Mouse (Mus musculus) layer of hippocampus, postnatal 14 days (tissue): ENCODE measurements around the gene Aco1. TPM values are rescaled to one million over a fixed set of nuclear protein-coding genes. Genes with fewer than 3 reads are reported as not detected.
"Not testable (repeated sequence)": the region's sequence is repeated elsewhere in the genome, so short reads cannot be mapped to it uniquely, and the experiment has no call there.

ENCODE experiments used
- DNase-seq, 2 experiments: peaks; one replicate each; pipeline ENCODE4 v3.0.0; 2021 to 2022; ENCODE audit warnings: low spot score in 2 of 2, mixed read lengths in 1 of 2
- long read RNA-seq, 2 experiments: library from polyadenylated mRNA; stranded (forward); transcript quantifications; one replicate each; pipeline ENCODE4 v2.0.0; 2021
- total RNA-seq, 2 experiments: library from RNA; stranded (reverse); gene quantifications; 2 replicates each; pipeline ENCODE4 v1.2.3; 2021

Aco1 gene
- 10 to 100 TPM; 37.1 to 44.8 TPM for total RNA-seq
- long read RNA-seq, experiment 1, transcript Aco1-201 (21 exons, 3,832 nt) = major isoform, 57 of 68 reads
- long read RNA-seq, experiment 1, partial matches to known transcripts = 5 of 68 reads
- long read RNA-seq, experiment 1, other reads (novel, unspliced or antisense) = 6 of 68 reads
- long read RNA-seq, experiment 2, transcript Aco1-201 (21 exons, 3,832 nt) = major isoform, 54 of 63 reads
- long read RNA-seq, experiment 2, partial matches to known transcripts = 4 of 63 reads
- long read RNA-seq, experiment 2, other reads (novel, unspliced or antisense) = 5 of 63 reads

DNA sequence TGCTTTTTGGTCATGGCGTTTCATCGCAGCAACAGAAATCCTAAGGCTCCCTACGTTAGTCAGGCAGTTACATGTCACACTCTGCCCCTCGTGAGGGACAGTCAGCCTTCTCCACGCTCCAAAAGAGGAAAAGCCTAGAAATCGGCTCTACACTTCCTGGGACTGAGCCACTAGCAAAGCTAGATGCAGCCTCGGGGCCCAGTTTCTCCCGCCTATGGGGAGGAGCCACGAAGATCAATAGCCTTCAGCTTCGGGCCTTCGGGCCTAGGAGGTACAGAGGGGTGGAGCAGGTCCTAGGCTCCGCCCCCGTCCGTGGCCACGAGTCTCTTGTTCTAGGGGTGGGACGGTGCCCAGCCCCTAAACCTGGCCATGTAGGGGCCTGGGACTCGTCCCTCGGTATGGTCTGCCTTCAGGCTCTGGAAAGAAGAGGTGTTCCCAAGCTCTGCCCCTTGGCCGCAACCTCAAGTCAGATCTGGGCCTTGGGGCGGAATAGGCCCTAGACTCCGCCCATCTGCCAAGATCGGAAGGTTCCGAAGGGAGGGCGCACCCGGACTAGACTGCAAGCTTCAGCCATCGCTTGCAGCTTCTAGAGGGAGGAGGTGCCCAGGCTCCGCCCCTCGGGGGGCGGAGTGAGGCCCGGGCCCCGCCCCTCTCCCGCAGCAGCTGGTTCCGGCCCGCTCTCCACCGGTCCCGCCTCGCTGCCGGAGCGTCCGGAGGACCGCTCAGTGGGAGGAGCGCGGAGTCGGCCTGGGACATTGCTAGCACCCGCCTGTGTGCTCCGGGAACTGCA lies at the start of gene Aco1:
Gene Aco1 (plus strand): TSS at position 339 of the 790 bp plus-strand sequence.
- DNase-seq = peak; percentile 97 to 98

DNA sequence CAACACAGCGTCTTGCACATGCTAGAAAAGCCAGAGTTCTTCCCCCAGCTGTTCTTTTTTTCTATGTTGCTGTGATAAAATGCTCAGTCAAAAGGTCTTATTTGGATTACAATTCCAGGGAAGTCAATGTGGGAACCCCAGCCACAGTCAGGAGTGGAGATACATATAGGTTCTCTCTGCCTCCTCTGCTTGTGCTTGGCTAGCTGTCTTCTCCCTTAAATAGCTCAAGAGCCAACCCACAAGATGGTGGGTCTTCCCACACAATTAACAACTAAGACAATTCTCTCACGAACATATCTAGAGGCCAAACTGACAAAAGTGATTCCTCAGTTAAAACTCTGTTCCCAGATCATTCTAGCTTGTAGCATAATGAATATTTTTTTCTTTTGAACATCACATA lies 47.9 kb upstream of the Aco1 start:
- DNase-seq = no peak

DNA sequence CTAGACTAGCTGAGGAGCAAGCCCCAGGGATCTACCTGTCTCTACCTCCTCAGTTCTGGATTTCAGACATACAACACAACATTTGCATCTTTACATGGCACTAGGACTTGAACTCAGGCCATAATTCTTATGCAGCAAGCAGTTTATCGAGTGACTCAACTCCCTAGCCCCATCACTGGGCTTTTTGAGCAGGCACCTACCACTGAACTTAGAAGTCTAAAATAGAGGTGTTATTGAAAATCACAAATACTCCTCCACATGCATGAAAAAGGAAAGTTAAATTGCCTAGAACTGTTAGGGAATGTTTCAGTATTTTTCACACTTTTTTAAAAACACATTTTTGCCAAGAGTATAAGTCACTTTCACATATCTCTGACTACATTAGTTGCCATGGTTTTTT lies 39.9 kb upstream of the Aco1 start:
- DNase-seq = no peak

DNA sequence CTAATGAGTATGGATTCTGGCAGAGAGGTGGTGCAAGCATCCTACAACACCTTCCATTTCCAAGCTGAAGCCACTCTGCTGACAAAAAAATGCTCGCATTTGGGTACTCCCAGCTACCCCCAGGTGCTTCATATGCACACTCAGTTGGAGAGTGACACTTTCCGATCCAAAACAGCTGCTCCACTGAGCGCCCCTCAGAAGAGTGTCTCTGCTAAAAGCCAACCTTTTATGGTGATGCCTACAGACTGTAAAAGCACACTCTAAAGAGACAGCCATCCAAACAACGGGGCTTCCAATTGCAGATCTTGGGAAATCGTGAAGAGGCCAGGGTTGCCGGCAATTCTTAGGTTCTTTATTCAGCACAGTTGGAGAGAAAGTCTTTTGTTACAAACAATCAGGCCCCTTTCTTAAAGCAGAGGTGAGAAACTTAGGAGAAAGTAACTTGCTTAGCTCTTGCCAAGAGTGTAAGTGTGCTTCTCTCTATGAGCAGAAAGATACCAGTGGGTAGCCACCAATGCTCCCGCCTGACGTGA lies 36.8 kb upstream of the Aco1 start:
- DNase-seq = no peak

DNA sequence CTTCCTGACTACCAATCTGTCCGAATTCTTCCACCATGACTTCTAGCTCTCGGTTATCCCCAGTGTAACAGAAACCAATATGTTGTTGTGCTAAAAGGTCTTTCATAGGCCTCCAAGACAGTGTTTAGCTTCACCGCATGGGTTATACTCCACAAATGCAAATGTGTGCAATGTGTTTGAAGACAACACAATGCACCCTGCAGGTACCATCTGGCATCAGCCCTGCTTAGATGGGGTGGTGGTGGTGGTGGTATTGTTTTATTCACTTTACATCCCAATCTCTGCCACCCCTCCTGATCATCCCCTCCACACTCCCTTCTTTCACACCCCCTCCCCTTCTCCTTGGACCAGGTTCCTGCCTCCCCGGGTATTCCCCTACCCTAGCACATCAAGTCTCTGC lies 34.9 kb upstream of the Aco1 start:
- DNase-seq = no peak

DNA sequence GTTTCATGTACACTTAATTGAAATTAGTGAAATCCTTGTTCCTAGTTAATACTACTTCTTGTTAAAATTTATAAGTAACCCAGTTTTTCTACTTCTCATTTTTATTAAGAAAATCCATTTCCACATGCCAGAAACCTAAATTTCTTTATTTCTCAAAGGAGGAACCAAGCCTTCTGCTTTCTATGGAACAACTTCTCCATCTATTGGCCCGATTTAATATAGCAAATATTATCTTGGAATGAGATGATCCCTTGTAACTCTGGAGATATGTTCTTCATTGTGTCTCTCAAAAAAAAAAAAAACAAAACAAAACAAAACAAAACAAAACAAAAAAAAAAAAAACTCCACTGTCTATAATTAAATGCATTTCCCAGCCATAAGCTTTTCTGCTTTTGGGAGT lies 29.7 kb upstream of the Aco1 start:
- peak in 1 of 2 experiments; percentile 28 for DNase-seq

DNA sequence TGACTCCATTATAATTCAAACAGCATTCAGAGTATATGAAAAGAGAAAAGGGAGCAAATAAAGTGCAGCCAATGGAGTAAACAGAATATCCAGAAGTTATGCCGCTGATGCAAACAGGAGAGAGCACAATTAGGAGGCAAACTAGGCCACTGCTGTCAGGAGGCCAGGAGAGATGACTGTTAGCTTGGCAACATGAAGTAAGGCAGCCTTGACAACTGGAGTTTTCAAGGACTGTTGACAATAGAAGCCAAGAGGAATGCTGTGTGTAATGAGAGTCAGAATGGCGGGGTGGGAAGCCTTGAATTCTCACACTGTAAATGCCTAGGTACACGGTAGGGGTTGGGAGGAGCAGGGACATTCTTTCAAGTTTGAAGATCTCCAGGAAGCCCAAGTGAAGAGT lies 21.7 kb upstream of the Aco1 start:
- peak in 1 of 2 experiments; percentile 15 for DNase-seq

DNA sequence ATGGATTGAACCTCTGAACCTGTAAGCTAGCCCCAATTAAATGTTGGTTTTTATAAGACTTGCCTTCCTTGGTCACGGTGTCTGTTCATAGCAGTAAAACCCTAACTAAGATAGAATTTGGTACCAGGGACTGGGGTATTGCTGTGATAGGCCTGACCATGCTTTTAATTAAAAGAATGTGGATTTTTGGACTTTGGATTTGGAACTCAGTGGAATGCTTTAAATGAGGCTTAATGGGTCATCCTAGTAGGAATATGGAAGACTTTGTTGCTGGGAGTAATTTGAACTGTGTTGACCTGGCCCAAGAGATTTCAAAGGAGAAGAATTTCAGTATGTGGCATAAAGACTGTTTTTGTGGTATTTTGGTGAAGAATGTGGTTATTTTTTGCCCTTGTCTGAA lies 20.6 kb upstream of the Aco1 start:
- DNase-seq = not testable (repeated sequence)

DNA sequence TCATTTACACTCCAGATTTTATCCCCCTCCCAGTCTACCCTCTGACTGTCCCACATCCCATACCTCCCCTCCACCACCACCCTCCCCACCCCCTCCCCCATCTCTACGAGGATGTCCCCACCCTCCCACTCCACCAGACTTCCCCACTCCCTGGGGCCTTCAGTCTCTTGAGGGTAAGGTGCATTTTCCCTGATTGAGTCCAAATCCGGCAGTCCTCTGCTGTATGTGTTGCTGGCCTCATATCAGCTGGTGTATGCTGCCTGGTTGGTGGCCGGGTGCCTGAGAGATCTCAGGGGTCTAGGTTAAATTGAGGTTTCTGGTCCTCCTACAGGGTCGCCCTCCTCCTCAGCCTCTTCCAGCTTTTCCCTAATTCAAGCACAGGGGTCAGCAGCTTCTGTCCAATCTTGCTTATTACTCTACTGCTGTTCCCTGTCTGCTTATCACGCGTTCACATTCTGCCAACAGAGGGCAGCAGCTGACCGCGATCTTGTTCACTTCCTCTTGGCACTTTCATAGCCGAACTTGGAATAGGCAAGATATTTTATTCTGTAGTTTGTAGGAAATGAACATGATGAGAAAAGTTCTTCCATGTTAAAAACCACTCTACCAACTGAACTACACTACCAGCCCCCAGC lies 8.3 kb upstream of the Aco1 start:
- peak; percentile 66 to 81 for DNase-seq

DNA sequence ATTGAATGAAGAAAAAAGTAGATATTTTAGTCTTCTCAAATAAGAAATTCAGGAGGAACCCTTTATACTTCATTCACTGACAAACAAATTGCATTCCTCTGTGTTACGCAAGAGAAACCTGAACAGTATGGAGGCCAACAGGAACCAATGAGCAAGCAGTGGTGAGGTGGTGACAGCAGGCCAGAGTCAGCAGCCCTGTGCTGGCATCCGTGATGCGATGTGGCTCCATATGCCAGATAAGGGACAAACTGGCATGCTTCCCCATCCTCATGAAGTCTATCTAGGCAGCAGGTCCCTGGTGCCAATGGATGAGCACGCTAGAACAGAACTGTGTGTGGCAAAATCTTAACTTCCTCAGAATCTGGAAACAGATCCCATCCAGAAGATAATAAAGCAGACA lies 6.4 kb upstream of the Aco1 start:
- DNase-seq = no peak

DNA sequence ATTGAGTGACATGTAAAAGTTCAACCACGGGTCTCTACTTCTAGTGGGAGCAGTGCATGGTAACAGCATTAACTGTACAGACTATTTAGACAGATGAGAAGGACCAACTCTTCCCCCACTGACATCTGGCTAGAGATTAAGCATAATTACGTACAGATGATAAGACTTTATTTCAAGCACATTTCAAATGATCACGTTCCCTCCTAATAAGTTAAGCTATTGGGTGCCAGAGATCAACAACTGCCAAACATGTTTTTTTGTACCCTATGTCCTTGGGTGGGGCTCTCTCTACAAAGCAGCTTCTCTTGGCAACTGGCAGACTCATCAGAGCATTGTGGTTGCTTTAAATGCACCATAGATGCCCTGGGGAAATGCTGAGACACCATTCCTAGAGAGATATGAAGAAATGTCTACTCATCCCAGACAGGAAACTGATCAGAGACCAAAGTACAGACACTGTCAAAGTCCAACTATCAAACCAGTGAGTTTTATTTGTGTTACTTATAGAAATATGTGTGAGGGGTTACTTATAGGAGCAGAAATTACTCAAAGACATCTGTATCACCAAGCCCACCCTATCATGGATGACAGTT lies 3.1 kb upstream of the Aco1 start:
- no peak for DNase-seq

DNA sequence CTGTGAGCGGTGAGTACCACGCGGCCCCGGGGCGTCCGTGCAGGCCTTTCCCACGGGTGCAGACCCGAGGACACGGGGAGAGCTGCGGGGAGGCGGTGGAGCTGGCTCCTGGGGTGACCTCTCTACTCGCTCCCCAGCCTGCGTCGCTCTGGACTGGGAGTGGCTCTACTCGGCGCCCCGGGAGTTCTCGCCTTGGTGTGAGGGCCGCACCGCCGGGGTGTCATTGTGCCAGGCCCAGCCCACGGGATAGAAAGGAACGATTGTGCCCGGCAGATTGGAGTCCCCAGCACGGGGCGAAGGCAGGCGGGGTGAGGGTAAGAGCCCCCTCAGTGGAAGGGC lies 621 bp downstream of the Aco1 start:
- DNase-seq = no peak

DNA sequence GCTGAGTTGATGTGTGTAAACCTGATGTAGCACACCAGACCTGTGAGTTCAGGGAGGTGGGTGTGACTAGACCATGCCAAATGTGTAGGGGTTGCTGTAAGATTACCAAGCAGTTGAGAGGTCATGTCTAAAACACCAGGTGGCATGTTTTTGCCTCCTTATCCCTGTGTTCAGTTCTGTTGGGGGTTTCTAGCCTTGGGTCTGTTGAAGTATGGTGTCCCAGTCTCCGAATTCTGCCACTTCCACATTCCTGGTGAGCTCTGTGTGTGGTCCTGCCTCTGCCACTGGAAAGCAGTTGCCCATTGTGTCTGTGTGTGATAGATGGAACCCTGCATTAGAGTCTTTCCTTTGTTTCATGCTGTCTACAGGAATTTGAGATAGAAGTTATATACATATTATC lies 1.7 kb downstream of the Aco1 start:
- DNase-seq = no peak

DNA sequence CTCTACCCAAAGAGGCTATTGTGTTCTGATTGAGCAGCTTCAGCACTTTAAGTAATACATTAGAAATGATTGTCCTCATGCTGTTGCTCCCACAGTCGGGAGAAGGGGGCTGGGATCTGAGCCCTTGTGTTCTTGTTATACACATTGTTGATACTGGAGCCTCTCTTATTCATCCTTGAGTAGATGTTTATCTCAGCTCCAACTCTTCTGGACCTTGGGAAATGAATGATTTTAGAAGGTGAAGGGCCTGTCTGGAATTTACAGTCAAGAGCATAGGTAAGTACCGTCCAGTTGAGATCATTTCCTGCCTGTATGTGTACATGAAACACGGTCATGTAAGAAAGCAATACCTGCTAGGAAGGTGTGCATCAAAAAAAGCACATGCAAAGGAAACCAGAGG lies 2.1 kb downstream of the Aco1 start:
- DNase-seq = no peak

DNA sequence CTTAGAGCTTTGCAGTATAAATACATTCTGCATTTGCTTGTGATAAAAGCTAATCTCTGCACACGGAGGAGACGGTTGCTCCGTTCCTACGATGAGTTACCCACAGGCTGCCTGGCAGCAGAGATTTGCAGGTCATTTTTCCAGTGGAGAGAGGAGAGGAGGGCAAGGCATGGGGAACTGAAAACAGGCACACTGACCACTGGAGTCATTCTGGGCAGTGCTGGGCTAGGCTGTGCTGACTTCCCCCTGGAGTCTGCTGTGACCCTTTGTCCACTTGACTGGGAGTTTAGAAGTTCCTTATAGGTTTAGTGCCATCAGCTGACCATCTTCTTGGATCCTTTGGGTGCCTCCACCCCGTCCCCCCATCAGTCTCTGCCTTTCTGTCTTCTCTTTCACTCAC lies 5.4 kb downstream of the Aco1 start:
- DNase-seq = no peak

DNA sequence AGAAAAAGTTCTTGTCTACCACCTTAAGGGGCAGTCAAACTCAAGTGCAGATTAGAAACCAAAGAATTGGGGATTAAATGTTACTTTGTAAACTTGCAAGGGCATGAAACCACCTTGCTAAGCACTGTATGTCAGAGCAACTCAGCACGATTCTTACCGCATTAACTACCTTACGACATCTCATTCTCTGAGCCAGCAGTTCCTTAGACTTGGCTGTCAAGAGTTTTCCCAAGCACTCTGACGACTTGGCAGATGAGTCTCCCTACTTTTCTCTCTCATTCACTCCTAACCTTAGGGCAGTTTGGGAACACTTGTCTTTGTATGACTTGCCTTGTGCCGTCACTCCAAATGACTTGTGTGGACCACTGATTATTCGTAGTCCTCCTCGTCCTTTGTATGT lies 7.2 kb downstream of the Aco1 start:
- DNase-seq = no peak

DNA sequence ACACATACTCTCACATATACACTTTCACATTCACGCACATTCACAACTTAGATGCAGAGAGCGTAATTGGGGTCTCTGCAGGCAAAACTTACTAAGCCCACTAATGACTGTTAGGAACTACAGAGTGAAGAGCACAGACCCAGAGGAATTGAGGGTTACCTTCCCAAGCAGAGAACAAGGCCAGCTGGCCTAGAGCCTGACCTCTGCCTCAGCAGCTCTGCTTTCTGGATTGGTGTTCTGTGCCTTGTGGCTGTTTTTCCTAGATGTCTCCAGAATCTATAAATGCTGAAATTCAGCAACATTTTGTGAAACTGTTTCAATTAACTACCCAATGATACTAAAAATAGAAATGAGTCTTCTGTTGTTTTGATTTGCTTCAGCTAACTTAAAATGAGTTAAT lies 9.9 kb downstream of the Aco1 start:
- DNase-seq = no peak

DNA sequence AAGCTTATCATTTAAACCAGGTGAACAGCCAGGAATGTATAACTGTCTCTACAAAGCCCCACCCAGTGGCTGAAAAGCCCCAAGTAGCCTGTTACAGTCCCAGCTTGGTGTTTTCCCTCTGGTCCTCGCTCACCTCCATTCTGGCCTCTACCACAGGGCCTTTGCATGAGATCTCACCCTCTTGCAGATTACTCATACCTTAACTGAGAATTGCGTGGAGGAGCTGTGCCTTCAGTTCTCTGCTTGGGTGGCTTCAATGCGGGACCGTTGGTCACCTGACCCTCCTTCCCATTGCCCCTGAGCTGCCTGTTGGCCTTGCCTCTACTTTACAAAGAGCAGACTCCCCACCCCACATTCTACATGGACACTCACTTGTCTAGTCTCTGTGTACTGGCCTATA lies 10.6 kb downstream of the Aco1 start:
- DNase-seq = no peak

DNA sequence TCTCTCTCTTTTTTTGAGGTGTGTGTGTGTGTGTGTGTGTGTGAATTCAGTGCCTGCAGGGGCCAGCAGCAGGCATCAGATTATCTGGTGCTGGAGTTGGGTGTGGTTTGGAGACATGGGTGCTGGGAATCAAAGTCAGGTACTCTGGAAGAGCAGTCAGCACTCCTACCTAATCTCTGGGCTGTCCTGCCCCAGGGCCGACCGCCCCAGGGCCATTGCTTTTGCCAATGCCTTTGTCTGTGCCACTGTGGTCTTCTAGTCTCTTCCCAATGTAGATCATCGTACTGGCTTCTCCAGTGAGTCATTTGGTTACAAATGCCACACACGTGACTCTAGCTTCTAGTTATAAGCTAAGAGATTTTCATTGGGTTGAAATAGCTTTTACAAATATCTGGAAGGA lies 11.9 kb downstream of the Aco1 start:
- no peak for DNase-seq

DNA sequence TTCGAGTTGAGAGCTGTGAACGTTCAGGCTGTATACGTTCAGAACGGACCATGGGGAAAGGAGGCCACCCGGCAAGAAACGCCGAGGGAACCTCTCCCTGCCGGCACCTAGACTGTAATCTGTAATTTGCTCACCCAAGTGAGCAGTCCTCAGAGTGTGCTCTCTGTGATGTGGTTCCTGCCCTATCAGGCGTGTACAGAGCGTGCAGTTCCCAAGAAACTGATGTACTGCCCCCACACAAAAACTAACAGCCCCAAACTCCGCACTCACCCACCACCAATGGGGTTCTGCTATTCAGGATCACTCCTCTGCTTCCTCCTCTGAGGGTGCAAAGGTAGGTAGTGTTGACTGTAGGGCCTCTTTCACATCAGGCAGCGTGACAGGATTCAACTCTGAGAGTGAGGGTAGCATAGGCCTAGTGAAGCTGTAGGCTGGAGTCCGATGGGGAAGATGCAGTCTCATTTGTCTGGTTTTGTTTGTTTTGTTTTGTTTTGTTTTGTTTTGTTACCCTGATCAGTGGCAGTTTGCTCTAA lies 12.7 kb downstream of the Aco1 start:
- DNase-seq = no peak

DNA sequence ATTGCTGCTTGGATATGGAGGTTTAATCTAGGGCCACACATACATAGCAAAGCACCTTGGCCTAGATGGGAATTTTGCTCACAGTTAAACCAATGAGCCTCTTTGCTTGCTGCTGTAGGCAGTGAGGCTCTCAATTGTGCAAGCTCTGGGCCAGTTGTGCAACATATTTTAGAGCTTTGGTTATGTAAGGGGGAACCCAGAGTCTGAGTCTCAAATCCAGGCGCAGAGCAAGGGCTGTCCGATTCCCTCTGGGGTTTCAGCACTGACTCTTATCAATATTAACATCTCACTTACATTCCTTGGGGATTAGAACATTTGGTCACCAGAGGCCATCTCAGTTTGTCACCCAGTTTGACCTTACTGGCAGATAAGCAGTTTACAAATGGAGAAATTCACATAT lies 13.3 kb downstream of the Aco1 start:
- no peak for DNase-seq
